Mouse (Mus musculus) T-helper 17 cell (primary cell): ENCODE results near the gene Gm4201.
"Not testable (repeated sequence)": the region's sequence is repeated elsewhere in the genome, so short reads cannot be mapped to it uniquely, and the experiment has no call there.

Experiments
- in situ Hi-C, 2 experiments: fragments of 300-600 bp; cut with MboI, MseI; formaldehyde crosslinking; loops; 1 replicate in 1 of 2; 2 replicates in 1 of 2; pipeline ENCODE4 v1.15.1; 2025; ENCODE audit warnings: high pct_unique_total_duplicates in 2 of 2

Gm4201 gene

DNA sequence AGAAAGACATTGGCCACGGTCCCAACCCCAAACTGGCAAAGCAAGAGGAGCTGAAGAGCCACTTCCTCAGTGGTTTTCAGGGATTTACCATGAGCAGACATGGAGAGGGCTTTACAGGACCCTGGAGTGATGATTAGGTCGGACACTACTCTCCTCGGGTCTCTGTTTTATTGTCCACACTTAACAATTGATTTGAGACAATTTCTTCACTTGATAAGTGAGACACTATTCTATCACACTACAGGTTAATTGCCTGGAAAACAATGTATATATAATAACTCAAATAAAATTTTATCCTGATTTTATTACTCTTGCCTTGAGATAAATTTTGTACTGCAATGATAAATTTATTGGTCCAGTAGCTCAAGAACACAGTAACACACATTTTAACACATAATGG, at the start of gene Gm4201:
Gm4201 (minus strand) TSS at position 101 of the 400 bp plus-strand sequence.
- in situ Hi-C loops = not testable (repeated sequence)

DNA sequence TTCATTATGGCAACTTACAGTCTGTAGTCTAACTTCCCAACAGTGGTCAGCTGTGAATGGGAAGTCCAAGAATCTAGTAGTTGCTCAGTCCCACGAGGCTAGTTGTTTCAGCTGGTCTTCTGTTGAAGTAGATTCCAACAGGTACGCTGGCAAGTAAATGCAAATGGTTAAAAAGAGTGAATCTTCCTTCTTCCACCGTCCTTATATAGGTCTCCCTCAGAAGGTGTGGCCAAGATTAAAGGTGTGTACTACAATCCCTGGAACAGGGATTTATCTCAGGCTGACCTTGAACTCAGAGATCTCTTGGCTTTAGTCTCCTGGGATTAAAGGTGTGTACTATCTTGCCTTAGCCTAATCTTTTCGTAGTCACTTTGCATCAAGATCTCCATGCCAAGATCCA, 22.9 kb upstream of the Gm4201 start, which contains the start of gene Gm4565:
Gm4565 (minus strand) TSS at position 101 of the 400 bp plus-strand sequence.
- in situ Hi-C loops = not testable (repeated sequence)

DNA sequence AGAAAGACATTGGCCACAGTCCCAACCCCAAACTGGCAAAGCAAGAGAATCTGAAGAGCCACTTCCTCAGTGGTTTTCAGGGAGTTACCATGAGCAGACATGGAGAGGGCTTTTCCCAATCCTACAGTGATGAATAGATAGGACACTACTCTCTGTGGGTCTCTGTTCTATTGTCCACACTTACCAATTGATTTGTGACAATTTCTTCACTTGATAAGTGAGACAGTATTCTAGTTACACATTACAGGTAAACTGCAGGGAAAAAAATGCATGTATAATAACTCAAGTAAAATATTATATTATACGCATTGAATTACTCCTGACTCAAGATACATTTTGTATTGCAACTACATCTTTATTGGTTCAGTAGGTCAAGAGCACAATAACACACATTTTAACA, 30.4 kb downstream of the Gm4201 start, which contains the start of gene Gm8677:
Gm8677 (minus strand) TSS at position 101 of the 400 bp plus-strand sequence.
- in situ Hi-C loops = not testable (repeated sequence)

DNA sequence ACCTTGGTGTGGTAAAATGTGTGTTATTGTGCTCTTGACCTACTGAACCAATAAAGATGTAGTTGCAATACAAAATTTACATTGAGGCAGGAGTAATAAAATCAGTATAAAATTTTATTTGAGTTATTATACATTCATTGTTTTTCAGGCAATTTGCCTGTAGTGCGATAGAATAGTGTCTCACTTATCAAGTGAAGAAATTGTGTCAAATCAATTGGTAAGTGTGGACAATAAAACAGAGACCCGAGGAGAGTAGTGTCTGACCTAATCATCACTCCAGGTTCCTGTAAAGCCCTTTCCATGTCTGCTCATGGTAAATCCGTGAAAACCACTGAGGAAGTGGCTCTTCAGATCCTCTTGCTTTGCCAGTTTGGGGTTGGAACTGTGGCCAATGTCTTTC, 42.5 kb downstream of the Gm4201 start, which contains the start of gene Vmn1r152:
Vmn1r152 (plus strand) TSS at position 301 of the 400 bp plus-strand sequence.
- in situ Hi-C loops = not testable (repeated sequence)
